Mouse (Mus musculus): ENCODE results near the gene Olfr463. TPM values are rescaled to one million over a fixed set of nuclear protein-coding genes. Genes with fewer than 3 reads are reported as not detected.
"Not testable (repeated sequence)": the region's sequence is repeated elsewhere in the genome, so short reads cannot be mapped to it uniquely, and the experiment has no call there.

Olfr463 gene
- polyA plus RNA-seq (2012; rRNA removed) = not detected in 2 replicates

DNA sequence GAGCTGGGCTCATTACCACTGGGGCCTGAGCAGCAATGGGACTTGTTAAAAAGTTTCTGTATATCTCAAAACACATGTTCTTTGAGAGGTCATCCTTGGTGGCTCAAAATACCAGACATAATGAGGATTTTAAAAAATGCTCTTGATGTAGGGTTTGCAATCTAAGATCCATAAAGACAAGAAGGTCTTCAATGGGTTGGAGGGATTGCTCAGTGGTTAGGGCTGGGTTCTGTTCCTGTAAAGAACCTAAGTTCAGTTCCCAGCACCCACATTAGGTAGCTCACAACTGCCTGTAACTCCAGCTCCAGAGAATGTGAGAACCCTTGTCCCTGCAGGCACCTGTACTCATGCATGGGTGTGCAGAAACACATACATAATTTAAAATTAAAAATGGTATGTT, at the start of gene Olfr463:
TSS of gene Olfr463 (minus strand) at position 101 of the 400 bp plus-strand sequence.
- DNase-seq (ENCODE audit: low read depth) = no peak

DNA sequence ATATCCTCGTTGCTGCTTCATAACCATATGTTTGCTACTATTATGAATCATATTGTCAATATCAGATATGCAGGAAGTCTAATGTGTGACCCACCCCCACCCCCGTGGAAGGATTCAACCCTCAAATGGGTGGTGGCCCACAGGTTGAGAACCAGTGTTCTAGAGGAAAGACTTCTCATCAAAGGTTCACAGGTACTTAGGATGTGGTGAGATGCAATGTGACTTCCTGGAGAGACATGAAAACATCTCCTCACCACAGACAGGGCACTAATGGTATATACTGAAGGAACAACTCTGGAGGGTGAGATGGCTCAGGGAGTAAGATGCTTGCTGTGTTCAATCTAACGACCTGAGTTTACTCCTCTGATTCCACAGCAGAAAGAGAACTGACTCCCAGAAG, 38.3 kb upstream of the Olfr463 start:
- DNase-seq (ENCODE audit: low read depth) = no peak

DNA sequence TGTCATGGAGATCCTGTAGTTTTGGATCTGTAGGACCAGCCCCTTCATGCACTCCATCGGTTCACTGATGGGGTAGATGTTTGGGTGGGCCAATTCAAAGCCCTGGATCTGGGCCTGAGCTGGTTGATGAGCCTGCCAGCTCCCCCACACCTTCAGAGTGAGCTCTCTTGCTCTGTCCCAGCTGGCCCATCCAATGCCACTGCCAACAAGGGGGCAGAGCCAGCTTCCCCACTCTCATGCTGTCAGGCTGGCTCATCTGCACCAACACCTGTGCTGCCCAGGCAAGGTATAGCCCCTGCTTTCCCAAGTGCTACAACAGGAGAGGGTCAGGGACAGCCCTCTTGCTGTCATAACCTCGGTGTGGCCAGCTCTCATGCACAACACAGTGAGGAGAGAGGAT, 36.5 kb upstream of the Olfr463 start:
- no peak for DNase-seq (ENCODE audit: low read depth)

DNA sequence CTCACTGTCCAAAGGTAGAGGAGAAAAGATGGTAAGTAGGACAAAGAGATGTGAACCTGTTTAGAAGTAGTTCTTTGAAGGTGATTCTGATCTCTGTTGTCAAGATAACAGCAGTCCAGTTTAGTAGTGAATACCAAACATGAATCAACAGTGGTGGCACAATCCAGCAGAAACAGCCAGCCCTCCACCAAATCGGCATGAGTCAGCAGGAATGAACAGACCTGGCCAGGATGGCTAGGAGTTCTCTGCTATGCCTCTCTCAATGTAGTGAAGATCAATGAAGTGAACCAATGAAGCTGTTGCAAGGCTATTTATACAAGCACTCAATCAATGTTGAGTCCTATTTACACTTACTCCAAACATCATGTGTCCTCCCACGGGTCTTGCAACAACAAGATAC, 33.2 kb upstream of the Olfr463 start:
- DNase-seq (ENCODE audit: low read depth) = no peak

DNA sequence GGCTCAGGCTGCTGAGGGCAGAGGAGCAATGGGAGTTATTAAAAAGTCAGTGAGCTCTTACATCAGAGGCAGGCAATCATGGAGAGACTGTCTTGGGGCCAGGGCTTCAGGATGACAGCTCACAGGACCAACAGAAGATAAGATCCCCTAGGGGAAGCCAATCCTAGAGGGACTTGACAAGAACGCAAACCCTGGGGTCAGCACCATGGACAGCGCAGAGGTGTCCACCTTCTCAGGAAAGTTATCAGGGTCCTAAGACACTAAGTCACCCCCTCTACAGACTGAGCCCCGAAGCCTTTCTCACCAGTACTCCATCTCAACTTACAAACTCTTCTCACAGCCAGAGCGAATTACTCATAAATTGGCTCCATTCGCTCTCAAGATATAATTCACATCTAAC, 23.8 kb upstream of the Olfr463 start, which contains the start of gene Olfr464:
TSS of gene Olfr464 (minus strand) at position 2 of the 400 bp plus-strand sequence.
- DNase-seq (ENCODE audit: low read depth) = no peak

DNA sequence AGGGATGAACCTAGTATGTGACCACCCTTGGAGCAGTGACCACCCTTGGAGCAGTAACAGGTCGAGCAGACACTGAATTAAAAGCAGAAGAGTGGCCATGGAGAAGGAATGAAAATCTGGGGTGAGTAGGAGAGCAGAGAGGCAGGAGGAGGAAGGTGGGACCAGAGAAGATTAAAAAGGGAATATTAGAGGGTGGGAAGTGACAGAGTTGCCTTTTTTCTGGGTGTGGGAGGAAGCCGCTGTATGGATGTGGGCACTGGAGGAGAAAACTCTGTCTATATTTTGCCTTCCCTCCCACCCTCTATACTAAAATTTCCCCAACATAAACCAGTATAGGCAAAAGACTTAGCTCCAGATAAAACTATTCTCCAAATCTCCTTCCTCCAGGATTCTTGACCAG, 23.1 kb upstream of the Olfr463 start:
- no peak for DNase-seq (ENCODE audit: low read depth)

DNA sequence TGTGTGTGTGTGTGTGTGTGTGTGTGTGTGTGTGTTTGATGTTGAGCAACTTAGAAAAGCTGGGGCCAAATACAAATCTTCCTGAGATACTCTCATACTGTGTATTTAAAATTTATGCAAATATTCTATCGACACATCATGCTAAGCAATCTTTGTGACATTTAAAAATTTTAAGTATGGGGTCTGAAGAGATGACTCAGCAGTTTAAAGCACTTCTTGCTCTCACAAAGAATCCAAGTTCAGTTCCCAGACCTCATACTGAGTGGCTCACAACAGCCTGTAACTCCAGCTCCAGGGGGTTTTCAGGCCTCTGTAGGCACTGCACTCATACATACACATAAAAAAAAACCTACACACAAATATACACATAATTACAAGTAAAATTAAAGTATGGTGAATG, 18.8 kb upstream of the Olfr463 start:
- DNase-seq (ENCODE audit: low read depth) = no peak

DNA sequence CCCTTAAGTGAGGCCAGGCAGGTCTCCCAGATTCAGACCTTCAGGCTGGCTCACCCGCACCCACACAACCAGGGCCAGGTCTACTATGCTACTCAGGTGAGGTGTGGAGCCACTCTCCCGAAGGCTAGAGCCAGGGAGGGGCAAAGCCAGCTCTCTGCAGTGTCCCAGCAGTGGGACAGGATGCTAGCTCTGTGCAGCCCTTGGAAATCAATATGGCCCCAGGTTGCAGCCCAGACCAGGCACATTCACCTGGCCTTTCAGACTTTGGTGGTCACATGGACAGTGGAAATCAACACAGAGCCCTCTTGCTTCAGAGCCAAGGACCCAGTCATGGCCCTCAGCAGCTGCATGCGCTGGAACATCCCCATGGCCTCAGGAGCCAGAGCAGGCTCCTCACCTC, 7.1 kb upstream of the Olfr463 start:
- no peak for DNase-seq (ENCODE audit: low read depth)

DNA sequence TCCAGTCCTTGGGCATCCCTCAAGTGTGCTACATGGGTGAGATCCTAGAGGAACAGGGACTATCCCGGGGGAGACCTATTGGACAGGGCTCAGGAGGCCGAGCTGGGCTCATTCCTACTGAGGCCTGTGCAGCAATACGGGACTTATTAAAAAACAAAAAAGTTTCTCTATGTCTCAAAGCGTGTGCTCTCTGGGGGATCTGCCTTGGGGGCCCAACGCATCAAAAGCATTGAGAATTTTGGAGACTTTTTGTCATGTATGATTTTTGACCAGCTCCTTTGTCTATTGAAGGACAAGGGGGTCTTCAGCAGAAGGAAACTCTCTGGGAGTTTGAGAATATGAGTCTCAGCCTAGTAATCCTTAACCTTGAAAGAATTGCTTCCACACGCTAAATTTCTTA, 5.0 kb downstream of the Olfr463 start, which contains the start of gene Olfr462:
TSS of gene Olfr462 (minus strand) at position 101 of the 400 bp plus-strand sequence.
- DNase-seq (ENCODE audit: low read depth) = no peak

DNA sequence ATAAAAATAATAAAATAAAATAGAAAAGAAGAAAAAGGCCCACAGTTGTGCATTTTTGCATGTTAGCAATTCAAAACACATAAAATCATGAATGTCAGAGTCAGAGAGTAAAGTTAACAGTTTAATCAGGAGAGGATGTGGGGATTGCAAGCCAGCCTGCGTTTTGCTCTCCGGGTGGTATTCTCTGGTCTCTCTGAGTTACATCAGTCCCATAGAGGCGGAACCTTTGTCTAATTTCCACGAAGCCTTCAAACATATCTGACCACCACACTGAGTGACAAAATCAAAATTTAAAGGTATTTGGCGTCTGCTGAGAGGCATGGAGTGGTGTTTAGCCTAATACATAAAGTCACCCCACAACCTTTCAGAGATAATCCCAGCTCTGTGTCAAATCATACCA, 12.3 kb downstream of the Olfr463 start:
- DNase-seq (ENCODE audit: low read depth) = no peak

DNA sequence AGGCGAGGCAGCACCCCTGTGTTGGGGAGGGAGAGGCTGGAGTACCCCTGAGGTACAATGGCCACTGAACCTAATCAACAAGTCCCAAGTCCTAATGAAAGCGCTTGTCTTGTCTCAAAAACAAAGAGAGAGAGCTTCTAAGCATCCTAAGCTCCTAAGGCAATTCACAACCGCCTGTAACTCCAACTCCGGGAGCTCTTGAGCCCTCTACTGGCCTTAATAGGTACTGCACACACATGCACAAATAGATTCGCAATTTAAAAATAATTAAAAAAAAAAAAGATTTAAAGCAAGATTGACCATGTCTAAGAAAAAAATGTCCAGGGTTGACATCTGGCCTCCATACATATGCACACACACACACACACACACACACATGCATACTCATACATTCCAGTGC, 13.7 kb downstream of the Olfr463 start:
- DNase-seq (ENCODE audit: low read depth) = no peak

DNA sequence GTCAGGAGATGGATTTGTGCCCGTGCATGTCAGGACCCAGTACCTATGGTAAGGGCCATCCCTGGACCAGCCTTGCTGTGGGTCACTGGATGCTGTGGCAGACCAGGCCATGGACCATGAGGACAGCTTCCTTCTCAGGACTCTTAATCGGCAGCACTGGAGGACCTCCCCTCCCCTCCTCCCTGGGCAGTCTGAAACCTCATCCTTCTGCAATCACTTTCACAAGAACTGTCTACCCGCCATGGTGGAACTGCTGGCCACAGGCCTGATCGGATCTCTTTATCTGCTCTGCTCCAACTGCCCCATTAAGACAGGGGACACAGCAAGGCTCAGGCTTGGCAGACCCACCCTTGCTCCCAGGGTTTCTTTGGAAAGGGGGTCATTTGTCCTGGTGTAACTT, 15.5 kb downstream of the Olfr463 start:
- no peak for DNase-seq (ENCODE audit: low read depth)

DNA sequence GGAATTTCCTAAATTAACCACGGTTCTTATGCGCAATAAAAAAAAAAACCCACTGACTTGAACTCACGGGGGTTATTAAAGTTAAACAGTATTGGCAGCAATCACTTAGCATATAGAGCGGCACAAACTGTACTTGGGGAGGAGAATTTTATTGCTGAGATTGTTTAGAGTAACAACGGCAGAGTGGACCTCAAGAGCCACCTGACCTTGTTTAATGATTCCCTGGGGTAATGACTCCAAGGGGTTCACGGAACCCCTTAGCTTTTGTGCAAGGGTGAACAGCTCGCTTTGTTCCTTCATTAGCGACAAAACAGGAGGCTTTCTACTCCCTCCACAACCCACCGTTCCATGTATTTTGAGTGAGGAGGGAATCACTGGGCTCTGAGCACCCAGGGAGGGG, 17.4 kb downstream of the Olfr463 start:
- no peak for DNase-seq (ENCODE audit: low read depth)

DNA sequence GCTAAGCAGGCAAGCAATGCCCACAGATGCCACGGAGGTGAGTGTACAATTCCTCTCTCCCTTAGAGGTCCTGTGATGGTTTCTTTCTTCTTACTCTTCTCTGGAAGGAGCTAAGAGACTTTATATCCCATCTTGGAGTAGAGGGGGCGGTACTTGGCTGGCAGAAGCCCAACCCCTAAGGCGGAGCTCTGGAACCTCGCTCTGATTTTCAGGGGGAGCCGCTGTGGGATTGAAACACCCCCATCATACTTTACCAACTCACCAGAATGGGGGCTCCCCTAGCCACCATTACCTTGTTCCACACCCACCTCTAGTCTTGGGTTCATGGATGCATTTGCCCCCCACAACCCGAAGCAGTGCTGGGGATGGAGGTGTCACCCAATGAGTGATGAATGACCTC, 21.8 kb downstream of the Olfr463 start, which contains the start of gene Epx:
TSS of gene Epx (minus strand) at position 101 of the 400 bp plus-strand sequence.
- DNase-seq (ENCODE audit: low read depth) = no peak

DNA sequence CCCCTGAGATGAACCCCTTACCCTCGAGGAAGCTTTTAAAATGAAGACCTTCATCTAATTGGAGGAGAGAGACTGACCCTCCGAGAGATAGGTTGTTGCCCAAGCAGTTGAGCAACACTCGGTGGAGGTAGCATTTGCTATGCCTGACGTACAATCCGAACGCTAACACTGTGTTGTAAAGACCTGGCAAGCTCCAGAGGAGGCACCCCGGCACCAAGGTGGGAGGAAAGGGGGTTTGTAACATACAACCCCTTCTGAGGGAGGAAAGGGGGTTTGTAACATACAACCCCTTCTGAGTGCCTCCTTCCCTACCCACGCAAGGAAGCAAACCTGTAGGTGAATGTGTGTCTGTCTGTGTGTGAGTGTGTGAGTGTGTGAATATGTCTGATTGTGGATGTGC, 25.4 kb downstream of the Olfr463 start:
- DNase-seq (ENCODE audit: low read depth) = no peak

DNA sequence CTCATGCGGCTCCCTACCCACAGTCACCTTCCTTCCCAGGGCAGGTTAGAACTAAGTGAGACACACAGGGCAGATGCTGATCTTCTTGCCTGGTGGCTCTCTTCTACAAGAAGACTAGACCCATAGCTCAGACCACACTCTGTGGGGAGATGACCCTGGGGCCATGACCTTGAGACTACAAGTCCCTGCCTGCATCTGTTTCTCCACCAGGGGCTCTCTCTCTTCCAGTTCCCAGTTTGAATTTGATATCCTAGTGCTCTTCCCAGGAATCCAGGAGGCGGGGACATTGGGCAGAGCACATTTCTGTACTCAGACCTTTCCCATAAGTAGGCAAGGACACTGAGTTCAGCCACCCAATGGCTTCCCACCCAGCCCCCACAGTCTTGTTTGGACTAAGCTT, 27.1 kb downstream of the Olfr463 start:
- DNase-seq (ENCODE audit: low read depth) = no peak

DNA sequence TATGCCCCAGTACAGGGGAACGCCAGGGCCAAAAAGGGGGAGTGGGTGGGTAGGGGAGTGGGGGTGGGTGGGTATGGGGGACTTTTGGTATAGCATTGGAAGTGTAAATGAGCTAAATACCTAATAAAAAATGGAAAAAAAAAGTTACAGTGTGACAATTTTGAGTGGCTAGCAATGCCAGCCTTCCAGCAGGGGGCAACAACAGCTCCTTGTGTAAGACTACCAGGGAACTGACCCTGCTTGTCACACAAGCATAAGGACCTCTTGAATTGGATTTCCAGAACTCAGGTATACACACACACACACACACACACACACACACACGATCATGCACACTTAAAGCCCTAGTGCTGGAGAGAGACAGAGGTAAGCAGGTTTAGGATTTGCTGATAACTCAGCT, 30.3 kb downstream of the Olfr463 start:
- DNase-seq (ENCODE audit: low read depth) = not testable (repeated sequence)

DNA sequence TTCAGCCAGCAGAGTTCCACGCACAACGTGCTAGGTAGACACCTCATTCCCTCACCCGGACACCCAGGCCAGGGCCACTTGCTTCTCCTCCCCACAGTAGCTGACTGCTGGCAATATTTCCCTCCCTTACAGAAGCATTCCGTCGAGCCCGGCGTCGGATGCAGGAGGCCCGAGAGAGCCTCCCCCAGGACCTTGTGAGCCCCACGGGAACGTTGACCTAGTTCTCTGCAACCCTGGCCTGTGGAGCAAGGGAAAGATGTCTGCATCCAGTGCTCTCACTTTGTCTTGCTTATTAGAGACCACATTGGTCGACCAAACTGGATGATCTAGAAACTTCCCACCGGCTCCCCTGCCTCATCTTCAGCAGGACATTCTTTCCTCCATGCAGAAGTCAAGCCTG, 34.4 kb downstream of the Olfr463 start:
- no peak for DNase-seq (ENCODE audit: low read depth)

DNA sequence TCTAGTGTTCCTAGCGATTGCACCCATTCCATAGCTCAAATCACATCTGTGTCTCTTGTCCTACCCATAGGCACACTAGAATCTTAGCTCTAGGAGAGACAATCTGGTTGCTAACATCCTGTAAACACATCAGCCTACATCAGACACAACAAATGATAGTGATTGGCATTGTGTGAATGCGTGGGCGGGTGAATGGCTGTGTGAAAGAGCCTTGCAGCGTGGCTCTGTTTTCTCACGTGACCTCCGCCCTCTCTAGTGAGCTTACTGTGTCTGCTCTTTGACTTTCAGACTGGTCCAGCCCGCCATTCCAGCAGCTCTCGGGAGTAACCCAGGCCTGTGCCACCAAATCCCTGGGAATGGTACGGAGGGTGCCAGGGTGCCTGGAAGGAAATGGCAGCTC, 36.8 kb downstream of the Olfr463 start:
- DNase-seq (ENCODE audit: low read depth) = no peak

DNA sequence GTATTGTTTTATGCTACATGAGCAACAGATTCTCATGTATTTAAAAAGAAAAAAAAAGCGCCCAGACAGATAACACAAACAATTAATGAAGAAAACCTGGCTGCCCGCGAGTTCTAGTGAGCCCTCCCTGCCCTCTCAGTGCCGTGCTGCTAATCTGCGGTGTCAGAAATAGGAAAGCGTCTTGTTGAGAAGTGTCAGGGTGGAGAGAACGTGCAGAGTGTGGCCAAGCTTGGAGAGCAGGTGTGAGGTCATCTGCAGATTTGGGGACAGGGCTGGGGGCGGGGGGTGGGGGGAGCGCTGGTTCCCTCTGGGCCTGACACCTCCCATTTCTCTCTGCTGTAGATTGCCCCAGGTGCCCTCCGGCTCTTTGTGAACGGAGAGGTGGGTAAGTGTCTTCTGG, 37.9 kb downstream of the Olfr463 start:
- no peak for DNase-seq (ENCODE audit: low read depth)

DNA sequence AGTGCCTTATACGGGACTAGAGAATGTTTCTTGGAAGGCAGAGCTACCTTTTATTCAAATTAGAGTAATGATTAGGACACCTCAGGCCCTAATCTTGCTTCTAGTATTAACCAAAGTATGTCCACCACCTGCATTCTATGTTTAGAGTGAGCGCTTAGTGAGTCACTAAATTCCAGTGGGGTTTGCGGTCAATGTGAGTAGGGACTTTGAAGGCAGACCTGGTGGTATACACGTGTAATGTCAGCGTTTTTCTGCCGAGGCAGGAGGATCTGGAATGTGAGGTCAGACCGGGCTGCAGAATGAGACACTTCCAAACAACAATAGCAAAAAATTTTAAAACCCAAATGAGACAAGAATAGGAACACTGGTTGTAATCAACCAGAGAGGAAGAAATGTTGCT, 42.6 kb downstream of the Olfr463 start:
- no peak for DNase-seq (ENCODE audit: low read depth)

DNA sequence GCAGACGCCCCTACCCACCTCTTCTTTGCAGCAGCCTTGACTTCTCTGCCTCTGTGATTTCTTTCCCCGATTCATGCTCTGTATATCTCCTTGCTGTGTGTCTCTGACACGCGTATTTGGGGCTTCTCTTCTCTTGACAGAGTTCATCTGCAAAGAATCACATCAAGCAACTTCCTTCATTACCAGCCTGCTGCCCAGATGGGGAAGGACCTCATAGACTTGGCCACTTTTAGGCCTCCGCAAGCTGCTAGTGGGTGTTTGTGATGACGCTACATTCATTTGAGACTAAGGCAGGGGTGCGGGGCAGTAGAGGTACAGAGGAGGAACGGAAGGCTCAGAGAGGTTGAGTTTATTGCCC, 43.6 kb downstream of the Olfr463 start:
- DNase-seq (ENCODE audit: low read depth) = no peak

DNA sequence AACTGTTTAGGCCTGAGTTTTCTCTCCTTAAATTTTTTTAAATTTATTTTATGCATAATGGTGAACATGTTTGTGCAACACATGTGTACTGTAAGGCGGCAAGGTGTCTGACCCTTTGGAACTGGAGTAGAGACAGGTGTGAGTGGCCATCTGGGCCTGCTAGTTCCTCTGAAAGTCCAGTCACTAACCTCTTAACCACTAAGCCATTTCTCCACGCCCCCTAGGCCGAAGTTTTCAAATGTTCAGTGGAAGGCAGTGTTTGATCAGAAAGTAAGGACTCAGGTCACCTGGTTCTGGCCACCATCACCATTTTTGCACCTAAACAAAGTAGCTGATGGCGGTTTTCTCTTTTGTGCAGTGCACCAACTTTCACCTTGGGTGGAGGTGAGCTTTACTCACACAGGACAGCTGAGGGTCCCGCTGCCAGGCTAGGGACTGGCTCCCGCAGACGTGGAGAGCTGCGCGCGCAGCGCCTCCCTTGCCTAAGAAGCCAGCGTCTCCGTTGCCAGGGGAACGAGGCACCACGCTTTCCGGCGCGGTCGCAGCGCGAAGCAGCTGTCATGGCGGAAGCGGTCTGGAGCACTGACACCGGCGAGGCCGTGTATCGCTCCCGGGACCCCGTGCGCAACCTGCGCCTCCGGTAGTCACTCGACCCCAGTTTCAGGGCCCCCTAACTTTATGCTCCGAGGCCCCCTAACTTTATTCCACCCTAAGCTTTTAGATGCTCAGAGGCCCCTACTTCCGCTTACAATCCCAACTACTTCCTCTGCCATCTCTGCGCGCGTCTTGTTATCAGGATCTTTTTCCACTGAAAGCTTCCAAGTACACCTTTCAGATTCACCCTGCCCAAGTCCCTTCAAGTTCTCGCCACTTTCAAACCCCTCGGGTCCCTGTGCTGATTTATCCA, 44.2 kb downstream of the Olfr463 start, which contains the start of gene Mks1:
TSS of gene Mks1 (plus strand) at position 526 of the 907 bp plus-strand sequence.
- no peak for DNase-seq (ENCODE audit: low read depth)

DNA sequence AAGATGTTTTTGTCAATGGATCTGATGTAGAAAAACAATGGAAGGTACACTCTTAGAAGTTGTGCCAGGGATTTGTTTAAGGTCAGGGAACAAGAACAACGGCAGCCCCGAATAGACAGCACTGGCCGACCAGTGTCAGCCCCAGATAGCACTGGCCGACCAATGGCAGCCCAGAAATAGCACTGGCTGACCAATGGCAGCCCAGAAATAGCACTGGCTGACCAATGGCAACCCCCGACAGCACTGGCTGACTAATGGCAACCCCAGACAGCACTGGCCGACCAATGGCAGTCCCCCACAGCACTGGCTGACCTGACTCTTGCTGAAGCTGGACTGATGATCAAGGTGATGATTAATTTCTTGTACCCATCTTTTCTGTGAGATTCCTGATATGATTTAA, 49.3 kb downstream of the Olfr463 start:
- no peak for DNase-seq (ENCODE audit: low read depth)
